Mouse (Mus musculus): ENCODE data around the gene Usp6nl. TPM values are rescaled to one million over a fixed set of nuclear protein-coding genes. Genes with fewer than 3 reads are reported as not detected.
A peak's percentile ranks its signal among the peaks of the same experiment; 100 is the strongest.

Gene Usp6nl
- total RNA-seq, 2 experiments from 2014 or later: 20.3 to 20.6 TPM

DNA sequence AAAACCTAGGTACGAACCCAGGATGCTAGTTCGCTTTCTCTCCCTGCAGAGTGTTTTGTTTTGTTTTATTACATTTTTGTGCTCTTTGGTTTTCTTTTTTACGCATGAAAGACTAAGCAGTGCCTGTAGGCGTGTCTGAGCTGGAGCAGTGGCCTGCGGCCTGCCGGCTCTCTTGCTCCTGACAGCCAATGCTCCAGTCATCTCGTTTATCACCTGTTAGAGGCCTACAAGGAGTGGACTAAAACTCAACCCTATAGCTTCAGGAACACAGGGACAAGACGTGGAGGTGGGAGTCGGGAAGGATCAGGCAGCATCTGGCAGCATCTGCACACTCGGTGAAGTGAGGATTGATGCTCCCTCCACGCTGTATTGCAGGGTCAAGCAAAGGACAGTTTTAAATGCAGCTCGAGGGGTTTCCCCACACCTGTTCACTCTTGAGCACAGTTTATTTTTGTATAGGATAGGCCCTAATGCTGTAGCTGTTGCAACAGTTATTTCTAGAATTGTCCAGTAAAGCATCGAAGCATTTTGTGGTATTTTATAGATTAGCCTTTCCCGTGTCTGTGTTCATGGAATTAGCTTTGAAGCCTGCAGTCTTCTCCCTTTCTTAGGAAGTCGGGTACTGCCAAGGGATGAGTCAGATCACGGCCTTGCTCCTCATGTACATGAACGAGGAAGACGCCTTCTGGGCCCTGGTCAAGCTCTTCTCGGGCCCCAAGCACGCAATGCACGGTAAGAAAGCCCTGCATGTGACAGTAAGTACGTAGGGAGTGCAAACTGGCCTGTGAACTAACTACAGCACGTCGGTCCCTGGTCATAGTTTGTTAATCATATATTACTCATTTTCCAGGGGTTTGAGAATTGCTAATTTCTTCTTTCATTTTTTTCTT is 101.4 kb downstream of the Usp6nl start:
- no peak for DNase-seq

DNA sequence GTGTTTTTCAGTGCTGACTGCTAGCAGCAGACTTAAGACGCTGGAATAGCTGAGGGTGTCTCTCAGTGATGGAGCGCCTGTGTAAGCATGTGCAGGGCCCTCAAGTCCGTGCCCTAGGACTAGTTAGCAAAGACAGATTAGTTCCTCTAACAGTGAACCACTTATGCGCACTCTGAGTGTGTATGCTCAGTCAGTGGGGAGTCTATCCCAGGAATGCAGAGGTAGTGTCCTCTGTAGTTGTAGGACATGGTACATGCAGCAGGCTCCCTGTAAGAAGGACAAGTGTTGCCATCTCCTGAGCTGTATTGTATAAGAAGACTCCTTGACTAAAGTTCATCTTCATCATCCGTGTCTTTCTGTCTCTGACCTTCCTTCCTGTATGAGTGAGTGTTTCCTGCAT is 102.4 kb downstream of the Usp6nl start:
- no peak for DNase-seq

DNA sequence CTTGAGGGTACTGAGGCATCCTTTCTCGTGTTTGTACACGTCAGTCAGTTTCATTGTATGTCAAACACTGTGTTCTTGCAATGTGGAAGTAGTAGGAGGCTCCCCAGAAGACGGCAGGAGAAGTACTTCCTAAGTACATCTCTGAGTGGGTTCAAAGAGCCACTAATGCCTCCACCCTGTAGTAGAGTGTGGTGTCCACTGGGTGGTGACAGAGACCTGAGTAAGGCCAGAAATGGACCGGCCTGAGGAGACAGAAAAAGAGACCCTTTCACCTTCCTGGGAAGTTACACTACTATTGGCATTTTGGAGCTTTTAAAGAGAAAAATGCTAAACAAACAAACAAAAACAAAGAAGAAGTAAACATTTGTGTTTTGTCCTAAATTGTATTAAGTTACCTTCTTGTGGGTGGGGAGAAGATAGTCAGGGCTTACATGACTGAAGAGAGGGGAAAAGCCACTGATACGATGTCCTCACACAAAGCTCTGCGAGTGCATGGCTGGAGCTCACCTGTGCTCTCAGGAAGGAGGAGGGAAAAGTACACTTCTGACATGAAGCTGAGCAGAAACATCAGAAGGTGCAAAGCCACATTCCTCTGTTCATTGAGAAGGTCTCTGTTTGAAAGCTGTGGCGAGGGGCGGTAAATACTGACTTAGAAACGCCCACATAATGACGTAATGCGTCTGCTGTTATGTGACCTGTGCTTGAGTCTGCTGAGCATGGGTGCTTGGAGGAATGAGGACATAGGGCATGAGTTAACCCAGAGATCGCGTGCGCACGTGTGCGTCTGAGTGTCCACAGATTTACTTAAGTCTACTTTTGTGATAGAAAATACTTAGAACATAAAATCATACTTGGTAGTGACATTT is 113.9 kb downstream of the Usp6nl start:
- DNase-seq: peak; percentile 73

DNA sequence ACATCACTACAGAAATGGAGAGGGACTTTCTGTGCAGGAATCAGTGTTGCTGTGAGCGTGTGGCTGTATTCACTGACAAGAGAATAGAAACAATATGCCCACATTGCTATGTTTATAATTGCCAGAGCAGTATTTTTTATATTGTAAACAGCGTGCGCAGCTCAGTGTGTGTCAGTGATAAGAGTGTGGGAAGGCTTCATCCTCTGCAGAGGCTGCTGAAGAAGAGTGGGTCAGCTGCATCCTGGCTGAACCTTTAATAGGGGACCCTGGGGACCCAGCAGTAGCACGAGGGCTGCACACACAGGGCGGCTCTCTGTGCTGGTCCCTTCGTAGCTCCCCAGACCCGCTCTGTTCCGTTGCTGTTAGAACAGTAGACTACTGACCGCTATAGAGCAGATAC is 119.2 kb downstream of the Usp6nl start:
- no peak for DNase-seq

DNA sequence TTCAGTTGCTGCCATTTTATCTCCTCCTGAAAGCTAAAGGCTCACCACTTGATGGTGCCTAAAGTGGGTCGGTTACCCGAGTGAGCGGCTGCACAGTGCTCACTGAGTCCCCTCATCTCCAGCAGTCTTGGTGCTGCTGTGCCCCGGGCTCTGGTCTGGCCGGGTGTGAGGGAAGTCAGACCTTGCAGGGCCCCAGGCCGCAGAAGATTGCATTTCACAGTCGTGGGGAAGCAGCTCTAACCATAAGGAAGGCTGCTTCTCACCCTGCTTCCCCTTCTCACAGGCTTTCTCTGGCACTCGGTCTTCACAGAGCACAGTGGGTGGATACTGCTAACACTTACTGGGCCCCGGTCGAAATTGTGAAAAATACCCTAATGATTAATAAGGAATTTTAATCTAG is 119.8 kb downstream of the Usp6nl start:
- no peak for DNase-seq

DNA sequence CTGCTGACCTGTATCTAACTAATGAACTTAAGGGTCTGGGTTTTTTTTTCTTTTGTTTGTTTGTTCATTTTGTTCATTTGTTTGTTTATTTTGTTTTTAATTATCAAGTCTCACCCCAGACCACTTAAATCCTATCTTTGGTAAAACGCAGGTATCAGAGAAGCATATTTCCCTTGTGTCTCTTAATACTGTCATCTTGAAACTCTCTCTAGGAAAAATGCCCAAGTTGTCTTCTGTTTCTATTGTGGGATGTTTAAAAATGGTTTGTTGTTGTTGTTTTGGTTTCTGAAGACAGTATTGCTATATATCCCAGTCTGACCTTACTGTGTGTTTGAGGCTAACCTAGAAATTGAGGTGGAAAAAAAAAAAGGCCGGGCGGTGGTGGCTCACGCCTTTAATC is 121.5 kb downstream of the Usp6nl start:
- DNase-seq: no peak

DNA sequence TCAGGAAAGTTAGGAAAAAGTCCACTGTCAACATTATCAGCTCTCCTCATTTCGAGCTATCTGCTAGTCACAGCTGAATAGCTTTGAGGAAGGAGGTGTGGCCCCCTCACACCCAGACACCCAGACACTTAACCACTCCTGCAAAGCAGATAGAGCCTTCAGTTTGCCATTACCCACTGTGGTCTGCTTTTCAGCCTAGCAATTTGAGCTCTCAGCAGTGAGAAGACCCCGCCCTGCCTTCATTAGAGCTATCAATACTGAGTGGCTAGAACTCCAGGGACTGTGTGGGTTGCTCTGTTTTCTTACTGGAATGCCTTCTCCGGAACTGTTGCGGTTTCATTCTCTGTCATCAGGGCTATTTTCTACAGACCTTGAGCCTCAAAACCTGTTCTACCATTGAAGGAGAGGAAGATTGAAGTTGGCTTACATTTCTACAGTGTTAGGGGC is 122.3 kb downstream of the Usp6nl start:
- DNase-seq: no peak

DNA sequence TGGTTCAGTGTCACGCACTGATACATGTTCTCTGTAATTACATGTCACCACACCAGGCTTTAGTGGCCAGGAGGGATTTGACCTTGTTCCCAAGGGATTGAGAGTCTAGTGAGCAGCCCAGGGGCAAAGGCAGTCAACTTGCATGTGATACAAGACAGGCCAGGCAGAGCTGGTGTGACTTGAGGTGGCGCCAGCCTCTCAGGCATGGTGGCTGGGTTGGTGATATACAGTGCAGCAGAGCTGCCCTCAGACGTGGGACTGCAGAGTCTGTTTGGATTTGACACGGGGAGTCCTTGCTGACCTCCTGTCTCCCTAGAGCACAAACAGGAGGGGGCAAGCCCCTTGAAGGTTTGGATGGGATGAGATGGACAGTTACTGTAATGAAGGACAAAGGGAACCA is 123.4 kb downstream of the Usp6nl start:
- DNase-seq: no peak

DNA sequence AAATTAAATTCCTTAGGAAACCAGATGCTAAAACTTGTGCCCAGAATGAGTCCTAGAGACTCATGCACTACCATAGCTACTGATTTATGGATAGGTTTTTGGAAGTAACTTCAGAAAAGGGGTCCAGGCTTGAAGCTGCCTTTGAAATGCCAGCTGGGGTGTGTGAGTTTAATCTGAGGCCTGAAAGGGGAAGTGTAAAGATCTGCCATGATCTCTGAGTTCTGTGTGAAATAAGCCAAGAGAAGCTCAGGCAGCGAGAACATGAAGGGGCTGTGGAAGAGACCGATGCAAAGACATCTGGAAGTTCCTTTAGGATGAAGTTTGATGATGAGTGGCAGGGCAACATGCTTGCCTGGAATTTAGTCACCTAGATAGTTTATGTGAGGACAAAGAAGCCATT is 126.4 kb downstream of the Usp6nl start:
- DNase-seq: no peak

DNA sequence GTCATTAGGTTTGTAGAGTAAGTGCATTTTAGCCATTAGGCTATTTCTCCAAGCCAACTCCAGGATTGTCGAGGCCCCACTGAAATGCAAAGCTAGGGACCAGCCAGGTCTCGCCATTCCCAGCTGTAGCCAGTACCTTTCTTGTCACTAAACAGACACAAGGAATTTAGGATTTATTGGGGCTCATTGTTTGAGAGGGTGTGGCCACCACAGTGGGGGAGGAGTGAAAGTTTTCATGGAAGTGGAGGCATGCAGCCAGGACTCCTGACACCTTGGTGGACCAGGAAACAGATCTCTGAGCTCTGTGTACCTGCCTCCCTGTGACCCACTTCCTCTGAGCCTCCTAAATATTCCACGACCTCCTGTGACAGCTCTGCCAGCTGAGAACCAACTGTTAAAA is 127.2 kb downstream of the Usp6nl start:
- no peak for DNase-seq

DNA sequence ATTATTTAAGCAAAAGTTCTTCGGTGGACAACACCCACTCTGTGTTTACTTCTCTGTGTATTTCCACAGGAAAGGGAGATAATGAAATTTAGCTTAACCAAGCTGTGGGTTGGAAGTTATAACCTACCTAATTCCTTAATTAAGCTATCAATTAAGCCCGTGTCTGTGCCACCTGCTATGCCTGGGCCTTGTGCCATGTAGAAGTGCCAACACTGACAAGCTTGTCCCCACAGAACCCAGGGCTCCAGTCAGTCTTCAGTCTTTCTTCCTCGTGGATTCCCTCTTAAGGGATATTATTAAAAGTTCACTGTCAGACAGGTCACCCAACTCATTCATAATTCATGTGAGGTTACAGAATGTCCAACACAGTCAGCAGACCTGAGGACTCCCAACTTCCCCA is 128.1 kb downstream of the Usp6nl start:
- no peak for DNase-seq

DNA sequence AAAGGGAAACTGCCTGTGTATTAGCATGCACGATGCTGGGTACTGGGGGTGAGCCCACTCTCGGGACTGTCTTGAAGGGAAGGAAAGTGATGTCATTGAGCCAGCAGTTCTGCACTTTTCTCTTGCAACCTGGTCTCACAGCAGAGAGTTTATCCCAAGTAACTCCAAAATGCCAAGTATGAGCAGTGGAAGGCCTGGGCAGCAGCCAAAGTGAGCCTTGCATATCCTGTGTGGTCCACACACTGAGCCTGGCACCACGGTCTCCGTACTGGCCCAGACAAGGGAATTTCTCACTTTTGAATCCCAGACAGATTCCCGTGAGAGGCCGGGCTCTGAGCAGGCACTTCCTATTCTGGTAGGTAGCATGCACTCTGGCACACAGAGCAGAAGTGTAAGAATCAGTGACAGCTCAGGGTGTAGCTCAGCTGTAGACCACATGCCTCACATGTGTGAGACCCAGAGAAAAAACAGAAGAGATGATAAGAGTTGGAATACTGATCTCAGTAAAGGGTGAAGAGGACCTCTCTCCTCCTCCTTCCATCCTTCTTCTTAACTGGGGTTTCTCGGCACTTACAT is 132.6 kb downstream of the Usp6nl start:
- no peak for DNase-seq

DNA sequence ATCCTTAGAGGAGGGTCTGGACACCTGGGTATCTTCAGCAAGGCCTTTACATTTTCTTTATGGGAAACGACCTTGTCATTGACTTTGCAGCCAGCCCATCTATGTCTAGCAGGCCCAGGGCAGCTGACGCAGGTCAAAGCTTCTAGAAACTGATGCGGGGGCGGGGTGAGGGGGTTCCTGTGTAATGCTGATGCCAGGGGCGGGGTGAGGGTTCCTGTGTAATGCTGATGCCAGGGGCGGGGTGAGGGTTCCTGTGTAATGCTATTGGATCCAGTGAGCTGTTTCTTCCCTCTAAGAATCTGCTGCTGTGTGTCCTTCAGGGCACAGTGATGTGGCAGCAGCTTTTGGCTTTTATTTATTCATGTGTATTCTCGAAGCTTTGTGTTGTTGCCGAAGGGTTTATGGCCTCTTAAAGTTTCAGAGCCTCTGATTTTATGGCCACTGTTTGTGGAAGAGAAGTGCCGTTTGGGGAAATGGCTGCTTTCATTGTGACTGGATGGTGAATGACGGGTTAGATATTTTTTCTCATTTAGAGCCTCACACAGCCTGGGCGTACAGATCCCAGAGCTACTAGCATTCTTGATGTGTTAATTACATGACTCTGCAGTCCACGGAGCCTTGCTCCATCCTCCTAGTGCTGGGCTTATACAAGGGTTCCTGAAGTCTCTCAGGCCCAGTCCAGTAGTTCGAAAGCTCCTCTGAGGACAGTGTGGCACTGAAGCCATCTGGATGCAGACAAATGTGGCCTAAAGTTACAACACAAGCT is 137.0 kb downstream of the Usp6nl start:
- no peak for DNase-seq

DNA sequence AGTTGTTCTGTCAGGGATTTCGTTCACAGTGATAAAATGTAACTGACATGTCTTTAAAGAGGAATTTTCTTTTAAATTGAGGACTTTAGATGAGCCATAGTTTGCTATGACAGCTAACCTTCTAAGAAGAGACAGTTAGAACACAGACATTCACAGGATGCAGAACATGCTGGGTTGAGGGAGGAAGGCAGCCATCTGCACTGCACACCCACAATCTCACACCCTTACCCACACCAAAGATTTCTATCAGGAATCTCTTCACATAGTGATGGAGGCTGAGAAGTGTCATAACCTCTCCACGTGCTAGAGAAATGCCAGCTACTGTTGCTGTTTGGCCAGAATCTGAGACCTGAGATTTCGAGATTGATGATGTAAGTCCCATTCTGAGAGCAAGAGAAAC is 139.8 kb downstream of the Usp6nl start:
- no peak for DNase-seq

DNA sequence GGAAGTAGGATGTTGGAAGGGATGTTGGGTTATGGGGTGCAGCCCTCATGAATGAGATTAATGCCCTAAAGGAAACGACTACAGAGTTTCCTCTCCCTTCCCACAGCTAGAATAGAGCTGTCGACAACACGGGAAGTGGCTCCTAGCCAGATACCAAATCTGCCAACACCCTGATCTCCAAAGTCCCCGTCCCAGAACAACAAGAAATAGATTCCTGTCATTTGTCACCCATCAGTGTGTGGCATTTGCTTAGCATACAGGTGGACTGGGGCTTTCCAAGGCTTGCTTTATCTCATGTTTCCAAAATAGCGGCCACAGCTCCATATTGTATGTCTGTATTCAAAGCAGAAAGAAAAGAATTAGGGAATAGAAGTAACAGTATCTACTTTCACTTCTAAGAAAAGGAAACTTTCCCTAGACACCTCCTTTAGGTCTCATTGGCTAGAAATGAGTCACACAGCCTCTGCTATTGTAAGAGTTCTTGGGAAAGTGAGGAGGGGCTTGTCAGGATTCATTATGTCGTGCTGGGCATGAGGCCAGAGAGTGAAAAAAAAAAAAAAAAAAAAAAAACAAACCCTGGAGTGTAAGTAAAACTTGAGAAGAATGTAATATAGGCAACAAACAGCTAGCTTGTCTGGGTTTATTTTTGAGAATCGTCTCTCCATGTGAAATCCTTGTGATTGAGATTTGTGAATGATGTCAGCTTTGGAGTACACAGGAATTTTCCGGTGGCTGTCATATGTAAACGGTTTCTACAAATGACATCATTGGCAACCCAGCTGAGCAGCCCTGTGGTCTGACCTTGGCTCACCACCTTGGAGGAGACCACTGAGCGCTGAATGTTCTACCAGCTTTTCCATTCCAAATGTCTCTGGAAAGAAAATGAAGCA is 141.6 kb downstream of the Usp6nl start:
- DNase-seq: peak; percentile 78

DNA sequence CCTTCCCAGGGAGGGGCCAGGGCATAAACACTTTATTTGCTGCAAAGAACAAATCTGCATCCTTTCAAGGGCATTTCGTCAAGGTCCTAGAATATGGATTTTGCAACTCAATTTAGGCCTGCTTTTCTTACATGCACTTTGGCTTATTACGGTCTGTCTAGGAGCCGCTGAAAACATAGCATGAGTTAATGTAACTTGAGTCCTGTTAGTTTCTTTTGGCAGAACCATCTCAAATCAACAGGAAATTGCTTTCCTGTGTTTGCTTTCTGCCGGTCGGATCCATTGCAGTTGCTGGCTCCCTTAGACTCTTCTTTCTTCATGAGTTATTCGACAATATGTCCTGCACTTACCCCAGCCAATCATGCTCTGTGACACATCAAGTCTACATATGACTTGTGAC is 143.9 kb downstream of the Usp6nl start:
- no peak for DNase-seq

DNA sequence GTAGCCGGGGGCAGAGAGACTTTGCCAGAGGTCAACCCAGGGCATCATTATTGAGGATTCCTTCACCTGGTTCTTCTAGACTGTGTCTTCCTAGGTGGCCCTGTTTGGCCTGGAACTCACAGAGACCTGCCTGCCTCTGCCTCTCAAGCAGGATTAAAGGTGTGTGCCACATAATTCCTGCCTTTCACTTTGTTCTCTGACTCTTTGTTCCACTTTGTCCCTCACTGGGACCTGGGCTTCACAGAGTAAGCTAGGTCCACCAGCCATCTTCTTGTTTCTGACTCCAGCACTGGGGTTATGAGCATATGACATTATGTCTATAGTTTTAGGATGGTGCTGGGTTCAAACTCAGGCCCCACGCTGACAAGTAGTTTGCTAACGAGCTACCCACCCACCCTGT is 144.9 kb downstream of the Usp6nl start:
- no peak for DNase-seq

DNA sequence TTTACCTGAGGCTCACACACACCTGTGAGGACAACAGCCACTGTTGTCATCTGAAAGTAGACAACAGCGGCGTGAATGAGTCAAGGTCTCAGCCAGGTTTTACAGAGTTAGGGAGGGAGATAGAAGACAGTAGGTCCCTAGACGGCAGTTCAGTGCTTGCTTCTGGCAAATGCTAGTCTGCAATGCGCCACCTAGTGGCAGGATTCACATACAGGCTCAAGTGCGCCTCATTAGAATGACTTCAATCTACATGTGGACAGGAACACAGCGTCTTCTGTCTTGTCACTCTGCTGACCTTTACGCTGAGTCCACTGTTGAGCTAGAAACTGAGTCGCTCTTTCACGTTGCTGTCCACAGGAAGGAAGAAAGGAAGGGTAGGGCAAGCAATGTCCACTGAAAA is 146.7 kb downstream of the Usp6nl start:
- DNase-seq: peak; percentile 83

DNA sequence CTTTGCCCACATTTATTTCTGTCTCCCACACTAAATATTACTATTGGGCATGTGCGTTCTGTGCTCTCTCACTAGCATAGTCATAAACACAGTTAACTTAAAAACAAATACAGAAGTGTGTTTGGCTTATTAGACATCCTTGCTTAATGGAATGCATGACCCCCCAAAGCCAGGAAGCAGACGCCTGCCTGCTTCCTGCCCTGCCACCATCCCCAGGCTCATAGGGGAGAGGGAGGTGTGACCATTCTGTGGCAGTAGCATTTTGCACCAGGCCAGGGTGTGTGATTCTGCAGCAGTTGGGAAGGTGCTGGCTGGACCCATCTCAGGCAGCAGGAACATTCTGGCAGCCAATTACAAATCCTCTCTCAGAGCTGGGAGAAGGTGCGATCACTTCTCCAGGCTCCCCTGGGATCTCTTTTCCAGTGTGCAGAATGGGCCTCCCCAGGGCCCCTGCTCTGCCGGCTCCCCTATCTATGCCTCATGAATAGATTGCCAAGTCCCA is 148.7 kb downstream of the Usp6nl start:
- peak; percentile 23 for DNase-seq

DNA sequence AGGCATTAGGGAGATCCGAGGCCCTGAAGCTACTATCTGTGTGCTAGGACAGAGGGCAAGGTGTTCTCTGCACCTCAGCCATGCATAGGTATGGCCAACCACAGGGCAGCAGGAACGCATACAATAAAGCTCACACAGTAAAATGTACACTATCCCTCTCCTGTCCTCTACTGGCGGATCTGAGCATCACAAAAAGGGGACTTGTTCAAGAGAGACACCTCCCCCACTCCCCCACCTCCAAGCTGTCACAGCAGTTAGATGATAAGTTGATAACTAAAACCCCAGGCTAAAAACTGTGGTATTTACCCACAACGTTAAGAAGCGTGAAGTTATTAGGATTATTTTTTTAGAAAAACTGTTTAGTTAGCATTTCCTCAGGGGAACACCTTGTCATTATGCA is 151.4 kb downstream of the Usp6nl start:
- no peak for DNase-seq

DNA sequence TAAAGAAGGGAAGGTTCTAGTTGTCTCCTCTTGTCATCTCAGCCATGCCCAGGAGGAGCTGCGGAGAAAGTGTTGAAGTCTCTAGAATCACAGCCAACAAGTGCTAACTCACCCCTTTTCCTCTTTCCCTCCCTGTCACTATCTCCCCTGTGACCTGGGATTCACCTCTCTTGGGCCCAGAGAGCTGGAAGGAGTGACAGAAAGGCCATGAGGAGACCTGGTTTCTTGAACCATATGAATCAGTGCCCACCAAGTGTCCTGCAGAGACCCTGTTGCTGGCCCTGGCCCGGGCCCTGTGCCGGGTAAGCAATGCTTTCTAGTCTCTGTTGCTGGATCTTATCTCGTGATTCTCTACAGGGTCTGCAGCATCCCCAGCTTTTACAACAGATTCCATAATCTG is 155.4 kb downstream of the Usp6nl start:
- DNase-seq: no peak

All from heart, postnatal 4 days (tissue).